Mouse (Mus musculus): ENCODE measurements around the gene Kalrn. TPM values are rescaled to one million over a fixed set of nuclear protein-coding genes. Genes with fewer than 3 reads are reported as not detected.
A peak's percentile ranks its signal among the peaks of the same experiment; 100 is the strongest.

The Kalrn gene
- polyA plus RNA-seq, 1 experiment from 2014 or later = 44.6 TPM

- no peaks in the 10 kb centered on the region for H3K27me3 ChIP-seq (ENCODE audit: control insufficient read depth, insufficient read depth, low read length)
- H3K4me1 ChIP-seq (ENCODE audit: control insufficient read depth, insufficient read depth, low read length) = no peaks in the 10 kb centered on the region
- H3K36me3 ChIP-seq (ENCODE audit: control insufficient read depth, insufficient read depth, low read length) = 0 out of 2 replicates have a peak, but pooled peaks cover 9% of the 10 kb centered on the region
- H3K9me3 ChIP-seq (ENCODE audit: control insufficient read depth, low read length) = no peaks in the 10 kb centered on the region
- no peak overlapping the region for H3K4me2 ChIP-seq (ENCODE audit: low read length)
- no peak for ATAC-seq (ENCODE audit: low FRiP score, low TSS enrichment)
- 92% methylated on average over 4 of the region's 4 CpGs for WGBS
- DNase-seq = no peak
- no peak overlapping the region for H3K4me3 ChIP-seq (replicated peaks; ENCODE audit: low read depth, low read length)
- H3K27ac ChIP-seq (replicated peaks; ENCODE audit: low read depth, low read length) = no peak overlapping the region
- no peak overlapping the region for H3K9ac ChIP-seq (replicated peaks; ENCODE audit: low read length)
Observed at GRCm38 (mm10) chr16:34359206-34359605, 214.1 kb downstream of the Kalrn start.

- Histone ChIP-seq H3K36me3 (ENCODE audit: control insufficient read depth, insufficient read depth, low read length) (0 out of 2 replicates have a peak, but pooled peaks cover 9% of the 10 kb centered on the region), H3K4me1 (ENCODE audit: control insufficient read depth, insufficient read depth, low read length) (no peaks in the 10 kb centered on the region), H3K4me2 (ENCODE audit: low read length) (no peak overlapping the region), H3K9me3 (ENCODE audit: control insufficient read depth, low read length) (no peaks in the 10 kb centered on the region), H3K27ac (replicated peaks; ENCODE audit: low read depth, low read length) (no peak overlapping the region), H3K4me3 (replicated peaks; ENCODE audit: low read depth, low read length) (no peak overlapping the region), H3K27me3 (ENCODE audit: control insufficient read depth, insufficient read depth, low read length) (no peaks in the 10 kb centered on the region), H3K9ac (replicated peaks; ENCODE audit: low read length) (no peak overlapping the region)
- 88% methylated on average over 3 of the region's 3 CpGs for WGBS
- DNase-seq (no peak), ATAC-seq (ENCODE audit: low FRiP score, low TSS enrichment) (no peak)
Observed at GRCm38 (mm10) chr16:34355547-34355946, 217.8 kb downstream of the Kalrn start.

GRCm38 (mm10) chr16:34354042-34354441 is 219.3 kb downstream of the Kalrn start:
- Histone ChIP-seq H3K27me3 (ENCODE audit: control insufficient read depth, insufficient read depth, low read length) (no peaks in the 10 kb centered on the region), H3K9ac (replicated peaks; ENCODE audit: low read length) (no peak overlapping the region), H3K36me3 (ENCODE audit: control insufficient read depth, insufficient read depth, low read length) (0 out of 2 replicates have a peak, but pooled peaks cover 9% of the 10 kb centered on the region), H3K27ac (replicated peaks; ENCODE audit: low read depth, low read length) (no peak overlapping the region), H3K4me3 (replicated peaks; ENCODE audit: low read depth, low read length) (no peak overlapping the region), H3K4me1 (ENCODE audit: control insufficient read depth, insufficient read depth, low read length) (no peaks in the 10 kb centered on the region), H3K9me3 (ENCODE audit: control insufficient read depth, low read length) (no peaks in the 10 kb centered on the region), H3K4me2 (ENCODE audit: low read length) (no peak overlapping the region)
- no peak for DNase-seq
- no peak for ATAC-seq (ENCODE audit: low FRiP score, low TSS enrichment)
- 97% methylated on average over 3 of the region's 3 CpGs for WGBS

- Histone ChIP-seq H3K9ac (replicated peaks; ENCODE audit: low read length) (no peak overlapping the region), H3K27ac (replicated peaks; ENCODE audit: low read depth, low read length) (no peak overlapping the region), H3K9me3 (ENCODE audit: control insufficient read depth, low read length) (no peaks in the 10 kb centered on the region), H3K4me3 (replicated peaks; ENCODE audit: low read depth, low read length) (no peak overlapping the region), H3K27me3 (ENCODE audit: control insufficient read depth, insufficient read depth, low read length) (no peaks in the 10 kb centered on the region), H3K36me3 (ENCODE audit: control insufficient read depth, insufficient read depth, low read length) (0 out of 2 replicates have a peak, but pooled peaks cover 9% of the 10 kb centered on the region), H3K4me2 (ENCODE audit: low read length) (no peak overlapping the region), H3K4me1 (ENCODE audit: control insufficient read depth, insufficient read depth, low read length) (no peaks in the 10 kb centered on the region)
- DNase-seq (no peak), ATAC-seq (ENCODE audit: low FRiP score, low TSS enrichment) (no peak)
- WGBS = 75% methylated on average over 6 of the region's 6 CpGs
Observed at GRCm38 (mm10) chr16:34352747-34353146, 220.6 kb downstream of the Kalrn start.

- 87% methylated on average over 7 of the region's 7 CpGs for WGBS
- no peak for DNase-seq
- H3K9me3 ChIP-seq (ENCODE audit: control insufficient read depth, low read length) = no peaks in the 10 kb centered on the region
- H3K4me1 ChIP-seq (ENCODE audit: control insufficient read depth, insufficient read depth, low read length) = no peaks in the 10 kb centered on the region
- no peak for ATAC-seq (ENCODE audit: low FRiP score, low TSS enrichment)
- H3K27ac ChIP-seq (replicated peaks; ENCODE audit: low read depth, low read length) = no peak overlapping the region
- H3K9ac ChIP-seq (replicated peaks; ENCODE audit: low read length) = no peak overlapping the region
- H3K27me3 ChIP-seq (ENCODE audit: control insufficient read depth, insufficient read depth, low read length) = no peaks in the 10 kb centered on the region
- 0 out of 2 replicates have a peak, but pooled peaks cover 3% of the 10 kb centered on the region for H3K36me3 ChIP-seq (ENCODE audit: control insufficient read depth, insufficient read depth, low read length)
- H3K4me3 ChIP-seq (replicated peaks; ENCODE audit: low read depth, low read length) = no peak overlapping the region
- H3K4me2 ChIP-seq (ENCODE audit: low read length) = no peak overlapping the region
Observed at GRCm38 (mm10) chr16:34351575-34352150, 221.7 kb downstream of the Kalrn start.

- Histone ChIP-seq H3K4me1 (ENCODE audit: control insufficient read depth, insufficient read depth, low read length) (no peaks in the 10 kb centered on the region), H3K9me3 (ENCODE audit: control insufficient read depth, low read length) (no peaks in the 10 kb centered on the region), H3K4me2 (ENCODE audit: low read length) (no peak overlapping the region), H3K27me3 (ENCODE audit: control insufficient read depth, insufficient read depth, low read length) (no peaks in the 10 kb centered on the region), H3K36me3 (ENCODE audit: control insufficient read depth, insufficient read depth, low read length) (no peaks in the 10 kb centered on the region), H3K9ac (replicated peaks; ENCODE audit: low read length) (no peak overlapping the region), H3K27ac (replicated peaks; ENCODE audit: low read depth, low read length) (no peak overlapping the region), H3K4me3 (replicated peaks; ENCODE audit: low read depth, low read length) (no peak overlapping the region)
- WGBS = 59% methylated on average over 10 of the region's 10 CpGs
- ATAC-seq (ENCODE audit: low FRiP score, low TSS enrichment) (no peak), DNase-seq (no peak)
Observed at GRCm38 (mm10) chr16:34347574-34347973, 225.8 kb downstream of the Kalrn start.

- Histone ChIP-seq H3K36me3 (ENCODE audit: control insufficient read depth, insufficient read depth, low read length) (no peaks in the 10 kb centered on the region), H3K4me3 (replicated peaks; ENCODE audit: low read depth, low read length) (no peak overlapping the region), H3K4me1 (ENCODE audit: control insufficient read depth, insufficient read depth, low read length) (peaks cover 3% of the 10 kb centered on the region), H3K27me3 (ENCODE audit: control insufficient read depth, insufficient read depth, low read length) (no peaks in the 10 kb centered on the region), H3K27ac (replicated peaks; ENCODE audit: low read depth, low read length) (no peak overlapping the region), H3K4me2 (ENCODE audit: low read length) (no peak overlapping the region), H3K9ac (replicated peaks; ENCODE audit: low read length) (no peak overlapping the region), H3K9me3 (ENCODE audit: control insufficient read depth, low read length) (no peaks in the 10 kb centered on the region)
- WGBS = 90% methylated on average over 8 of the region's 8 CpGs
- ATAC-seq (ENCODE audit: low FRiP score, low TSS enrichment) (no peak), DNase-seq (no peak)
Observed at GRCm38 (mm10) chr16:34344895-34345876, 228.1 kb downstream of the Kalrn start.

GRCm38 (mm10) chr16:34343968-34344367 is 229.4 kb downstream of the Kalrn start:
- DNase-seq (peak; percentile 77), ATAC-seq (ENCODE audit: low FRiP score, low TSS enrichment) (peak; percentile 27; the same call in 1 of the 2 replicates)
- Histone ChIP-seq H3K9ac (replicated peaks; ENCODE audit: low read length) (no peak overlapping the region), H3K4me2 (ENCODE audit: low read length) (no peak overlapping the region), H3K4me3 (replicated peaks; ENCODE audit: low read depth, low read length) (no peak overlapping the region), H3K36me3 (ENCODE audit: control insufficient read depth, insufficient read depth, low read length) (no peaks in the 10 kb centered on the region), H3K27ac (replicated peaks; ENCODE audit: low read depth, low read length) (no peak overlapping the region), H3K27me3 (ENCODE audit: control insufficient read depth, insufficient read depth, low read length) (no peaks in the 10 kb centered on the region), H3K9me3 (ENCODE audit: control insufficient read depth, low read length) (no peaks in the 10 kb centered on the region), H3K4me1 (ENCODE audit: control insufficient read depth, insufficient read depth, low read length) (peaks cover 5% of the 10 kb centered on the region)
- WGBS = 63% methylated on average over 1 of the region's 1 CpGs
